ENCODE assay signal across 8 mouse cellular contexts in the genomic region with DNA sequence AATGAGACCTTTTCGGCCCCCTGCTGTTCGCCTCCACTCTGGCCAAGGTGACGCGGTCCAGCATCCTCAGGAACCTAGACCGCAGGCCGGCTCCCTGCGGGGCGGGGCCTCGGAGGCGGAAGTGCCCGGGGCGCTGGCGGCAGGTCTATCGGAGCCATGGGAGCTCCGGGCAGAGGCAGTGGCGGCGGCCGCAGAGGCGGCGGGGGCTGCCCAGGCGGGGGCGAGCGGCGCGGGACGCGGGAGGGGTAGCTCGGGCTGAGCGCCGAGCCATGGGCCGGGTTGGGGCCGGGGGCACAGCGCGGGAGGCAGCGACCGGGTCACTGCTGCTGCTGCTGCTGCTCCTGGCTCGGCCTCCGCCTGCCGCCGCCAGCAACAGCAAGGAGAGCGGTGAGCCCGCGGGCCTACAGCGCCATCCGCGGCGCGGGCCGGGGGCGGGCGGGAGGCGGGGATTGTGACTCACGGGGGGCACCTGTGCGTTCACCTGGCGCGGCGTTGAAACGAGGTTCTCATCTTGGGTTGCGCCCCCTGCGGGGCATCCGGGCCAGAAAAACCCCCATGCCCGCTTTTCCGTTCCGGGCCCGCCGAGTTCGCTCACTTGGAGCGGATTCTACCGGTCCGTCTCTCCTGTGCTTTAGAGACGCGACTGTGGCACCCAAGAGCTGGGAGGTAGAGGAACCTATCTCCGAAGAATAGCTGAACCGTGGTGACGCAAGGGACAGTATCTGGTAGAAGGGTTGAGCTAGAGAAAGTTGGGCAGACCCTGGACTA. TPM values are rescaled to one million over a fixed set of nuclear protein-coding genes. Genes with fewer than 3 reads are reported as not detected.
DNase-seq lines count a peak whose midpoint lies in the region; ATAC-seq and TF ChIP-seq lines count a peak whose summit lies in the region.

A gene (plus strand): TSS at position 119 of the 768 bp plus-strand sequence.

- no peaks in the 10 kb centered on the region for H3K9me3 ChIP-seq in neural tube, embryonic 14.5 days (ENCODE audit: control insufficient read depth, low read length)

- WGBS in lung, adult 2 months, result under 1% methylated on average over 67 of the region's 75 CpGs
- WGBS in neural tube, embryonic 14.5 days, result under 1% methylated on average over 56 of the region's 75 CpGs

- TF ChIP-seq CTCF in lung, adult 2 months (IDR thresholded peaks at IDR 0.05; ENCODE audit: insufficient read depth, low read length), result no peak

- ATAC-seq in erythroblast, adult 5-6 weeks (replicated peaks; ENCODE audit: low FRiP score, poor library complexity, severe bottlenecking), result peak; percentile 86
- peak; percentile 75 for ATAC-seq in neural tube, embryonic 14.5 days (ENCODE audit: low read depth)

- 0 out of 2 replicates have a peak, but pooled peaks cover 3% of the 10 kb centered on the region for H3K27me3 ChIP-seq in neural tube, embryonic 14.5 days (ENCODE audit: control insufficient read depth, insufficient read depth, low read length)

- peak within 1 kb of the TSS; percentile 90 for H3K4me2 ChIP-seq in neural tube, embryonic 14.5 days (ENCODE audit: low read depth, low read length)

- peak; percentile 85 for DNase-seq in CD4-positive, CD25-positive, alpha-beta regulatory T cell, adult 2 months (ENCODE audit: low read depth, low spot score)
- DNase-seq in adrenal gland, postnatal 4 days (ENCODE audit: low spot score in 2 of 2), result peak; percentile 43 to 52
- peak; percentile 64 to 65 for DNase-seq in heart, postnatal 10 days
- peak; percentile 79 to 88 for DNase-seq in kidney, postnatal 4 days
- peak; percentile 80 for DNase-seq in lung, adult 2 months
- peak; percentile 53 to 68 for DNase-seq in thymus, adult 18-20 months

- H3K4me3 ChIP-seq in lung, adult 2 months (replicated peaks; ENCODE audit: extremely low read depth, low read depth, low read length), result peak within 1 kb of the TSS; percentile 59
- peak within 1 kb of the TSS; percentile 60 for H3K4me3 ChIP-seq in neural tube, embryonic 14.5 days (ENCODE audit: low read depth, low read length)

- H3K27ac ChIP-seq in neural tube, embryonic 14.5 days (ENCODE audit: low read depth, low read length), result peak within 1 kb of the TSS; percentile 57

- no peak for TF ChIP-seq POLR2A in lung, adult 2 months (IDR thresholded peaks at IDR 0.05; ENCODE audit: borderline replicate concordance, extremely low read depth, low read depth, low read length)

- peak within 1 kb of the TSS; percentile 87 for H3K9ac ChIP-seq in neural tube, embryonic 14.5 days (replicated peaks; ENCODE audit: low read depth, low read length)

- no peaks in the 10 kb centered on the region for H3K36me3 ChIP-seq in neural tube, embryonic 14.5 days (ENCODE audit: control insufficient read depth, insufficient read depth, low read length)

- peaks cover 5% of the 10 kb centered on the region; the same call in 1 of the 2 replicates for H3K4me1 ChIP-seq in lung, adult 2 months (ENCODE audit: control insufficient read depth, insufficient read depth, low read length)
- 0 out of 2 replicates have a peak, but pooled peaks cover 2% of the 10 kb centered on the region for H3K4me1 ChIP-seq in neural tube, embryonic 14.5 days (ENCODE audit: control insufficient read depth, insufficient read depth, low read length)

- intact Hi-C loops in heart, postnatal 10 days (cut with DNase I), result no loop called here

RNA-seq across cellular contexts. Expression of the gene that starts here (rescaled TPM):
- 10 to 100 TPM in 1 of 2 experiments, 1 to 10 TPM in 1; 7.4 to 12.2 TPM for total RNA-seq in adrenal gland, postnatal 4 days (2021)
- 9.6 and 13.2 TPM in 2 replicates for total RNA-seq in erythroblast, adult 5-6 weeks (2015; ENCODE audit: low replicate concordance)
- 4.3 and 5.0 TPM in 2 replicates for total RNA-seq in erythroblast, adult 5-6 weeks (2017; ENCODE audit: low replicate concordance)
- 1 to 10 TPM; 1.9 to 2.2 TPM for total RNA-seq in heart, postnatal 10 days (2021)
- 60.0 and 65.3 TPM in 2 replicates for polyA plus RNA-seq in lung, adult 2 months (2012; rRNA removed)
- polyA plus RNA-seq in neural tube, embryonic 14.5 days (2014; fragmentation: Nextera tagmentation; extraction: Ambion mirVana), result 2.8 and 3.1 TPM in 2 replicates

Comparison
In these comparisons a context has a peak if more than half of its experiments do, and no peak if none do; other contexts are left out.
1. Peak in every context shown above with its lines: DNase-seq, ATAC-seq, H3K4me3 ChIP-seq and H3K27ac ChIP-seq.
2. RNA of the gene that starts here (polyA plus RNA-seq): 60.0 to 65.3 TPM in lung, adult 2 months; 2.8 to 3.1 TPM in neural tube, embryonic 14.5 days; every median in the first group is over 10 times any median in the second.